Mouse (Mus musculus) heart, embryonic 12.5 days (tissue): ENCODE measurements at regions not wholly inside any gene's neighbourhood (a gene's known extent, or its start where the extent isn't known, plus 50 kb on each side); places are given as distances from the start of the nearest gene placed in this dataset.

Experiments used
- ATAC-seq: fragments of 200-750 bp; cut with Nextera tagmentation; 2 replicates; pipeline ENCODE4 v1.8.0; 2017; ENCODE audit warnings: moderate TSS enrichment, moderate library complexity; ENCODE audit not compliant: insufficient number of reproducible peaks, low FRiP score
- H3K27ac ChIP-seq: fragments of 300-500 bp; sonication (generic); 2 replicates; pipeline ENCODE4 v1.5.1; 2016; ENCODE audit warnings: mild to moderate bottlenecking, moderate library complexity; ENCODE audit not compliant: poor library complexity, severe bottlenecking
- H3K27me3 ChIP-seq: fragments of 300-500 bp; sonication (generic); replicated peaks from 2 replicates; pipeline ENCODE4 v1.6.1; 2016; ENCODE audit warnings: mild to moderate bottlenecking, moderate library complexity
- H3K36me3 ChIP-seq: fragments of 300-500 bp; sonication (generic); 2 replicates; pipeline ENCODE4 v1.6.1; 2016; ENCODE audit warnings: mild to moderate bottlenecking, moderate library complexity
- H3K4me1 ChIP-seq: fragments of 300-500 bp; sonication (generic); replicated peaks from 2 replicates; pipeline ENCODE4 v1.6.1; 2016; ENCODE audit warnings: mild to moderate bottlenecking
- H3K4me2 ChIP-seq: fragments of 300-500 bp; sonication (generic); 2 replicates; pipeline ENCODE4 v1.6.1; 2016; ENCODE audit warnings: mild to moderate bottlenecking, moderate library complexity
- H3K4me3 ChIP-seq: fragments of 300-500 bp; sonication (generic); 2 replicates; pipeline ENCODE4 v1.5.1; 2016; ENCODE audit warnings: mild to moderate bottlenecking
- H3K9ac ChIP-seq: fragments of 300-500 bp; sonication (generic); 2 replicates; pipeline ENCODE4 v1.6.1; 2016; ENCODE audit warnings: mild to moderate bottlenecking, moderate library complexity
- H3K9me3 ChIP-seq: fragments of 300-500 bp; sonication (generic); replicated peaks from 2 replicates; pipeline ENCODE4 v1.6.1; 2016; ENCODE audit warnings: mild to moderate bottlenecking, moderate library complexity
- WGBS: fragments of 180-500 bp; shearing (Covaris S2); methylation state at CpG from one replicate; pipeline ENCODE4 v1.1.7; 2016; 5-methylcytosine and 5-hydroxymethylcytosine counted together

DNA sequence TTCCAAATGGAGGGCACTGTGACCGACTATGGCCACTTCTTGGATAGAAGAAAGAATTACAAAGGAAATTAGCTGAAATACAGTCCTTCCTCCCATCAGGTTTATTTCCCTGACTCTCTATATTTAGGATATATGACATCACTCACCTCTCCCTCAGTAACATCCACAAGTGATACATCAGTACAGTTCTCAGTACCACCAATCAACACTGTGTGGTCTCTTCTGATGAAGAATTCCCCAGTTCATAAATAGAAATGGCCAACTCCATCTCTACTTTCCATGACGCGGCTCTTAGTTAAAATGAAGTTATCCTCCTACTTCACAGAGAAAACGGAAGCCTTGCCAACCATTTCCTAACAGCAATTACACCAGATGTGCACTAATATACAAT lies 208.3 kb upstream of the Dio2 start:
- Histone ChIP-seq H3K27ac (peak overlapping the region; percentile 87), H3K4me2 (peak overlapping the region; percentile 20; the same call in 1 of the 2 replicates), H3K9ac (no peak overlapping the region), H3K9me3 (no peaks in the 10 kb centered on the region), H3K36me3 (no peaks in the 10 kb centered on the region), H3K4me3 (no peak overlapping the region), H3K27me3 (no peaks in the 10 kb centered on the region), H3K4me1 (0 out of 2 replicates have a peak, but pooled peaks cover 4% of the 10 kb centered on the region)
- 42% methylated on average over 4 of the region's 4 CpGs for WGBS
- ATAC-seq: peak; percentile 83

- 36% methylated on average over 6 of the region's 6 CpGs for WGBS
- Histone ChIP-seq H3K27ac (peak overlapping the region; percentile 87), H3K9me3 (no peaks in the 10 kb centered on the region), H3K27me3 (no peaks in the 10 kb centered on the region), H3K4me3 (no peak overlapping the region), H3K4me1 (0 out of 2 replicates have a peak, but pooled peaks cover 4% of the 10 kb centered on the region), H3K4me2 (peak overlapping the region; percentile 20; the same call in 1 of the 2 replicates), H3K9ac (no peak overlapping the region), H3K36me3 (no peaks in the 10 kb centered on the region)
- ATAC-seq: peak; percentile 90
Observed at GRCm38 (mm10) chr12:90945743-90946527, 207.7 kb upstream of the Dio2 start.

- no peaks in the 10 kb centered on the region for H3K36me3 ChIP-seq
- no peak overlapping the region for H3K4me3 ChIP-seq
- no peaks in the 10 kb centered on the region for H3K9me3 ChIP-seq
- no peak for ATAC-seq
- WGBS: 82% methylated on average over 8 of the region's 8 CpGs
- H3K4me1 ChIP-seq: no peaks in the 10 kb centered on the region
- no peak overlapping the region for H3K4me2 ChIP-seq
- no peak overlapping the region for H3K9ac ChIP-seq
- no peak overlapping the region for H3K27ac ChIP-seq
- no peaks in the 10 kb centered on the region for H3K27me3 ChIP-seq
Observed at GRCm38 (mm10) chr12:90932684-90933083, 194.4 kb upstream of the Dio2 start.

- H3K9ac ChIP-seq: no peak overlapping the region
- H3K36me3 ChIP-seq: no peaks in the 10 kb centered on the region
- H3K4me3 ChIP-seq: no peak overlapping the region
- H3K27me3 ChIP-seq: no peaks in the 10 kb centered on the region
- H3K4me2 ChIP-seq: no peak overlapping the region
- no peak for ATAC-seq
- no peaks in the 10 kb centered on the region for H3K4me1 ChIP-seq
- no peaks in the 10 kb centered on the region for H3K9me3 ChIP-seq
- WGBS: 87% methylated on average over 5 of the region's 5 CpGs
- H3K27ac ChIP-seq: no peak overlapping the region
Observed at GRCm38 (mm10) chr12:90932201-90932600, 194.0 kb upstream of the Dio2 start.

DNA sequence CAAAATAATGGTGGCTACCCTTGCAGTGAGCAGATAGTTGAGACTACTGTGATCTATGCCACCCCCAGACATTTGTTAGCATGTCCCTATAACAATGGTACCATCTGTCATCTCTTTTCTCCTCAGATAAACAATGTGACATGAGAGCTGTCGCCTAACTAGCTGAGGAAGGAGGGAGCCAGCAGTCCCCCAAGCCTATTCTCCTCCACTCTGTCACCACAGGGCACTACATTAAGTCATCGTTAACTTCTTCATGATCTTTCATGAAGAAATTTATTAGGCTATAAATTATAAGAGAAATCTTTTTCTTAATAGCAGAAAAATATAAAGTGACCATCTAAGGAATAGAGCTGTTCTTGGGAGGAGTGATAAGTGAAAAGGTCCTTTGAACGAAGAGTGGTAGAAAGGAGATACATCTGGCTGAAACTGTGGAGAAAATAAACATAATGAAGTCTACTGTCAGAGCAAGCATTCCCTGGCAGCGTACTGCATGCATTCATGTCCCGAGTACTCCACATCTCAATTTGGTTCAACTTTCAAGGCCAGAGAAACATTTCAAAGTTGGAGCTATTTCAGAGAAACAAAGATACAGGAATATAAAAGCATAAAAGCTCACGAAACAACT lies 192.0 kb upstream of the Dio2 start:
- 70% methylated on average over 6 of the region's 6 CpGs for WGBS
- Histone ChIP-seq H3K36me3 (no peaks in the 10 kb centered on the region), H3K9ac (no peak overlapping the region), H3K9me3 (no peaks in the 10 kb centered on the region), H3K4me2 (no peak overlapping the region), H3K27me3 (no peaks in the 10 kb centered on the region), H3K27ac (no peak overlapping the region), H3K4me3 (no peak overlapping the region), H3K4me1 (no peaks in the 10 kb centered on the region)
- no peak for ATAC-seq

DNA sequence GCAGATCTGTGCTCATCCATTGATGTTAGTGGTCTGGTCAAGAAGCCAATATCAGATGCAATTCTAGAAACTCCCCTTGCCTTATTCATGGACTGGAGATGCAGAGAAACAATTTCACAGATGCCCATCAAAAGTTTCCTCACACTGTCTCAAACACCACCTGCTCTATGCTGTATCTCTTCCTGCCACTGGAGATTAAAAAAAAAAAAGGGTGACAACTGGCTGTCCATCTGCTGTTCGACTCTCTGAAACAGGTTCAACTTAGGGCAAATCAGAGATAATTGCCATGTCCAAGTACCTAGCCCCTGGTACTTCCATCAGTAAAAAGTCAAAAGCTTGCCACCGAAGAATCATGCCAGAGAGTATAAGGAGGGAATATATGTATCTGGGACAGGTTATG lies 185.4 kb upstream of the Dio2 start:
- H3K4me1 ChIP-seq: no peaks in the 10 kb centered on the region; the same call in 1 of the 2 replicates
- H3K4me3 ChIP-seq: no peak overlapping the region
- H3K9me3 ChIP-seq: no peaks in the 10 kb centered on the region
- no peak overlapping the region for H3K27ac ChIP-seq
- H3K27me3 ChIP-seq: no peaks in the 10 kb centered on the region
- H3K4me2 ChIP-seq: no peak overlapping the region
- no peaks in the 10 kb centered on the region for H3K36me3 ChIP-seq
- H3K9ac ChIP-seq: no peak overlapping the region
- ATAC-seq: no peak
- WGBS: 79% methylated on average over 2 of the region's 2 CpGs

GRCm38 (mm10) chr12:90923148-90923547 lies 184.9 kb upstream of the Dio2 start:
- Histone ChIP-seq H3K27me3 (no peaks in the 10 kb centered on the region), H3K27ac (no peak overlapping the region), H3K9me3 (no peaks in the 10 kb centered on the region), H3K4me1 (no peaks in the 10 kb centered on the region; the same call in 1 of the 2 replicates), H3K36me3 (no peaks in the 10 kb centered on the region), H3K9ac (no peak overlapping the region), H3K4me2 (no peak overlapping the region), H3K4me3 (no peak overlapping the region)
- 47% methylated on average over 3 of the region's 3 CpGs for WGBS
- ATAC-seq: no peak

DNA sequence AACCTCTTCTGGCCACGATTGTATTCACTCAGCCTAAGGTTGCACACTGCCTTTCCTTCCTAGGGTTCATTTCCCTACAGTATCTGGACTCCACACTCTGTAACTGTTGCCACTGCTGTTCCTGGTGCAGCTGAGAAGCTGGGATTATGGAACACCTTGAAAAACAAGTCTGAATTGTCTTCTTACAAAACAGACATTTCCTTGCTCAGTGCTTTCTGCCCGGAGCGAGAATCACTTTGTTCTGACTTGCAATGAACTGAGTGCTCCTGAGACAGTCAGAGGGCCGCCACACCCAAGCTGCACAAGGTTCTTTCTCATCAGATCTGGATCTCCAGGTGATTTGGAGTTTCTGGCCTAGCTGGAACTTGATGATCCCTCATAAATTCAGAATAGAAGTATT lies 183.0 kb upstream of the Dio2 start:
- H3K36me3 ChIP-seq: no peaks in the 10 kb centered on the region
- H3K27me3 ChIP-seq: no peaks in the 10 kb centered on the region
- ATAC-seq: no peak
- 82% methylated on average over 4 of the region's 4 CpGs for WGBS
- H3K9ac ChIP-seq: no peak overlapping the region
- no peaks in the 10 kb centered on the region; the same call in 1 of the 2 replicates for H3K4me1 ChIP-seq
- H3K9me3 ChIP-seq: no peaks in the 10 kb centered on the region
- H3K4me3 ChIP-seq: no peak overlapping the region
- H3K4me2 ChIP-seq: no peak overlapping the region
- no peak overlapping the region for H3K27ac ChIP-seq

- H3K9me3 ChIP-seq: no peaks in the 10 kb centered on the region
- WGBS: 77% methylated on average over 11 of the region's 11 CpGs
- H3K27ac ChIP-seq: no peak overlapping the region
- no peak overlapping the region for H3K4me3 ChIP-seq
- H3K36me3 ChIP-seq: no peaks in the 10 kb centered on the region
- ATAC-seq: no peak
- H3K4me2 ChIP-seq: no peak overlapping the region
- no peaks in the 10 kb centered on the region for H3K27me3 ChIP-seq
- H3K4me1 ChIP-seq: no peaks in the 10 kb centered on the region
- no peak overlapping the region for H3K9ac ChIP-seq
Observed at GRCm38 (mm10) chr12:90915929-90916713, 177.9 kb upstream of the Dio2 start.

- no peaks in the 10 kb centered on the region for H3K36me3 ChIP-seq
- no peaks in the 10 kb centered on the region for H3K9me3 ChIP-seq
- WGBS: 67% methylated on average over 6 of the region's 6 CpGs
- H3K27ac ChIP-seq: no peak overlapping the region
- no peaks in the 10 kb centered on the region for H3K27me3 ChIP-seq
- H3K4me1 ChIP-seq: peaks cover 13% of the 10 kb centered on the region; the same call in 1 of the 2 replicates
- ATAC-seq: no peak
- no peak overlapping the region for H3K4me3 ChIP-seq
- H3K4me2 ChIP-seq: no peak overlapping the region
- no peak overlapping the region for H3K9ac ChIP-seq
Observed at GRCm38 (mm10) chr12:90903991-90904390, 165.8 kb upstream of the Dio2 start.
